Mouse (Mus musculus) kidney, adult 11 months (tissue): ENCODE results near the gene Mlph.

Source experiments
- DNase-seq: peaks from one replicate; pipeline ENCODE4 v3.0.0; 2022

Gene Mlph

GRCm38 (mm10) chr1:90972911-90973573 lies 58.2 kb downstream of the Mlph start:
- peak; percentile 87 for DNase-seq

GRCm38 (mm10) chr1:90973574-90973911 lies 58.7 kb downstream of the Mlph start:
- DNase-seq: no peak

GRCm38 (mm10) chr1:90974906-90975649 lies 60.2 kb downstream of the Mlph start:
- DNase-seq: no peak

- no peak for DNase-seq
Measured at GRCm38 (mm10) chr1:90975960-90976359, 61.1 kb downstream of the Mlph start.

- no peak for DNase-seq
Measured at GRCm38 (mm10) chr1:90980638-90981330, 65.9 kb downstream of the Mlph start.

- no peak for DNase-seq
Measured at GRCm38 (mm10) chr1:90981346-90981745, 66.5 kb downstream of the Mlph start.

GRCm38 (mm10) chr1:90995916-90996315 lies 81.0 kb downstream of the Mlph start:
- no peak for DNase-seq

- DNase-seq: no peak
Measured at GRCm38 (mm10) chr1:90997136-90997535, 82.3 kb downstream of the Mlph start.

- DNase-seq: no peak
Measured at GRCm38 (mm10) chr1:90997641-90998040, 82.8 kb downstream of the Mlph start.

- no peak for DNase-seq
Measured at GRCm38 (mm10) chr1:90998268-90998890, 83.5 kb downstream of the Mlph start, which contains the start of gene Lrrfip1. Gene Lrrfip1 (plus strand): TSS chr1:90998737.

- DNase-seq: no peak
Measured at GRCm38 (mm10) chr1:90998891-90999611, 84.2 kb downstream of the Mlph start.

GRCm38 (mm10) chr1:90999911-91000601 lies 85.2 kb downstream of the Mlph start:
- no peak for DNase-seq
